Mouse (Mus musculus) thymus, postnatal 0 days (tissue): Measurements from ENCODE around the gene Gnat3. TPM values are rescaled to one million over a fixed set of nuclear protein-coding genes. Genes with fewer than 3 reads are reported as not detected.
A peak's percentile ranks its signal among the peaks of the same experiment; 100 is the strongest.

Experiments
- DNase-seq: peaks from one replicate; pipeline ENCODE4 v3.0.0-alpha.2; 2015; ENCODE audit warnings: low spot score
- polyA plus RNA-seq: library from polyadenylated mRNA; unstranded; fragments of >200 nt; fragmentation: Nextera tagmentation; extraction: Ambion mirVana; gene quantifications from 2 replicates; pipeline ENCODE4 v1.2.1, GENCODE M21; 2015

Gnat3 gene
- polyA plus RNA-seq, 1 experiment from 2014 or later = 1.3 TPM

- DNase-seq = no peak
These were observed 42.7 kb downstream of the Gnat3 start for GRCm38 (mm10) chr5:18004824-18005611.

- no peak for DNase-seq
These were observed 43.8 kb downstream of the Gnat3 start for GRCm38 (mm10) chr5:18006157-18006556.

- no peak for DNase-seq
These were observed 44.7 kb downstream of the Gnat3 start for GRCm38 (mm10) chr5:18007067-18007466.

- DNase-seq = no peak
These were observed 48.0 kb downstream of the Gnat3 start for GRCm38 (mm10) chr5:18010301-18010700.

GRCm38 (mm10) chr5:18013196-18013595, 50.8 kb downstream of the Gnat3 start:
- DNase-seq = no peak

GRCm38 (mm10) chr5:18014209-18014829, 52.0 kb downstream of the Gnat3 start:
- DNase-seq = no peak

GRCm38 (mm10) chr5:18023347-18023746, 61.0 kb downstream of the Gnat3 start:
- DNase-seq = no peak

- no peak for DNase-seq
These were observed 65.2 kb downstream of the Gnat3 start for GRCm38 (mm10) chr5:18027531-18027930.

GRCm38 (mm10) chr5:18035848-18036638, 73.7 kb downstream of the Gnat3 start:
- no peak for DNase-seq

GRCm38 (mm10) chr5:18043022-18043421, 80.7 kb downstream of the Gnat3 start:
- peak; percentile 26 for DNase-seq

GRCm38 (mm10) chr5:18048841-18049240, 86.5 kb downstream of the Gnat3 start:
- no peak for DNase-seq

- DNase-seq = no peak
These were observed 93.0 kb downstream of the Gnat3 start for GRCm38 (mm10) chr5:18055323-18055722.

Other genes with a start within 250 kb of the Gnat3 start
- gene Cd36, start 73.7 kb upstream of the Gnat3 start, polyA plus RNA-seq = 32.2 and 40.5 TPM in 2 replicates